In genomic region chr19:4925121-4925860, GRCm38 (mm10) we compare ENCODE assay signal across 25 mouse cellular contexts. TPM values are rescaled to one million over a fixed set of nuclear protein-coding genes. Genes with fewer than 3 reads are reported as not detected.
DNase-seq lines count a peak whose midpoint lies in the region; ATAC-seq and TF ChIP-seq lines count a peak whose summit lies in the region.
"Had no signal": no experiment of that assay in that cellular context is flagged by ENCODE, and none has a peak within 500 bp of the region (broad histone marks: within the 10 kb centered on the region; RNA-seq: fewer than 3 reads in every experiment).

No protein-coding gene starts in this region.

- H3K4me3 ChIP-seq in midbrain, embryonic 11.5 days (ENCODE audit: low read depth, low read length) = no peak overlapping the region
- no peak overlapping the region for H3K4me3 ChIP-seq in midbrain, embryonic 16.5 days (ENCODE audit: low read depth, low read length)
- H3K4me3 ChIP-seq in E14TG2a.4 (replicated peaks; ENCODE audit: low read length) = peak overlapping the region; percentile 42
- H3K4me3 ChIP-seq: forebrain, embryonic 10.5 days; forebrain, embryonic 13.5 days; heart, embryonic 12.5 days; heart, embryonic 15.5 days; hindbrain, embryonic 10.5 days; hindbrain, embryonic 13.5 days; intestine, embryonic 15.5 days had no signal

- no peak overlapping the region for H3K9ac ChIP-seq in midbrain, embryonic 11.5 days (ENCODE audit: low read length)
- no peak overlapping the region for H3K9ac ChIP-seq in midbrain, embryonic 16.5 days (ENCODE audit: low read depth, low read length)
- H3K9ac ChIP-seq: forebrain, embryonic 13.5 days; heart, embryonic 12.5 days; heart, embryonic 15.5 days; hindbrain, embryonic 13.5 days; intestine, embryonic 15.5 days had no signal

- no peak for ATAC-seq in midbrain, embryonic 11.5 days (ENCODE audit: low FRiP score)
- no peak for ATAC-seq in midbrain, embryonic 16.5 days
- no peak for ATAC-seq in megakaryocyte-erythroid progenitor cell, adult 5-6 weeks (replicated peaks; ENCODE audit: low FRiP score, low TSS enrichment, poor library complexity, severe bottlenecking)
- ATAC-seq: forebrain, embryonic 13.5 days; forebrain, embryonic 16.5 days; hindbrain, embryonic 16.5 days; intestine, embryonic 15.5 days had no signal

- H3K4me2 ChIP-seq in midbrain, embryonic 11.5 days = no peak overlapping the region
- no peak overlapping the region for H3K4me2 ChIP-seq in midbrain, embryonic 16.5 days (ENCODE audit: low read length)
- H3K4me2 ChIP-seq: forebrain, embryonic 13.5 days; heart, embryonic 12.5 days; heart, embryonic 15.5 days; hindbrain, embryonic 13.5 days; intestine, embryonic 15.5 days had no signal

- peaks cover 27% of the 10 kb centered on the region for H3K36me3 ChIP-seq in midbrain, embryonic 11.5 days (ENCODE audit: control insufficient read depth, insufficient read depth, low read length)
- H3K36me3 ChIP-seq in midbrain, embryonic 16.5 days (ENCODE audit: control insufficient read depth, insufficient read depth, low read length) = peaks cover 19% of the 10 kb centered on the region
- H3K36me3 ChIP-seq in E14TG2a.4 (ENCODE audit: insufficient read depth, low read length) = peaks cover 66% of the 10 kb centered on the region

- TF ChIP-seq CTCF in E14TG2a.4 (conservative IDR thresholded peaks at IDR 0.05; ENCODE audit: low read length) = no peak

- peaks cover 11% of the 10 kb centered on the region; the same call in 1 of the 2 replicates for H3K4me1 ChIP-seq in midbrain, embryonic 11.5 days (ENCODE audit: control insufficient read depth, insufficient read depth, low read length)
- H3K4me1 ChIP-seq in midbrain, embryonic 16.5 days (ENCODE audit: control insufficient read depth, insufficient read depth, low read length) = peaks cover 19% of the 10 kb centered on the region
- H3K4me1 ChIP-seq in E14TG2a.4 (replicated peaks; ENCODE audit: low read depth, low read length) = peaks cover 41% of the 10 kb centered on the region

- no peak overlapping the region for H3K27ac ChIP-seq in midbrain, embryonic 11.5 days (ENCODE audit: low read depth, low read length)
- no peak overlapping the region for H3K27ac ChIP-seq in midbrain, embryonic 16.5 days (ENCODE audit: low read length)
- H3K27ac ChIP-seq: forebrain, embryonic 10.5 days; forebrain, embryonic 13.5 days; heart, embryonic 15.5 days; hindbrain, embryonic 10.5 days; hindbrain, embryonic 13.5 days; intestine, embryonic 15.5 days had no signal

- H3K9me3 ChIP-seq in midbrain, embryonic 11.5 days (ENCODE audit: control insufficient read depth, low read length) = no peaks in the 10 kb centered on the region
- H3K9me3 ChIP-seq in midbrain, embryonic 16.5 days (replicated peaks; ENCODE audit: control insufficient read depth, low read length, poor library complexity, severe bottlenecking) = no peaks in the 10 kb centered on the region
- no peaks in the 10 kb centered on the region for H3K9me3 ChIP-seq in E14TG2a.4 (ENCODE audit: low read length)
- H3K9me3 ChIP-seq: forebrain, embryonic 10.5 days; forebrain, embryonic 13.5 days; heart, embryonic 12.5 days; heart, embryonic 15.5 days; hindbrain, embryonic 10.5 days; hindbrain, embryonic 13.5 days; intestine, embryonic 15.5 days had no signal

- H3K27me3 ChIP-seq in midbrain, embryonic 11.5 days (ENCODE audit: control insufficient read depth, insufficient read depth, low read length) = no peaks in the 10 kb centered on the region
- H3K27me3 ChIP-seq in midbrain, embryonic 16.5 days (ENCODE audit: control insufficient read depth, insufficient read depth, low read depth, low read length) = no peaks in the 10 kb centered on the region
- H3K27me3 ChIP-seq in E14TG2a.4 (ENCODE audit: insufficient read depth, low read length) = no peaks in the 10 kb centered on the region
- H3K27me3 ChIP-seq: forebrain, embryonic 13.5 days; heart, embryonic 12.5 days; heart, embryonic 15.5 days; hindbrain, embryonic 13.5 days; intestine, embryonic 15.5 days had no signal

- 96% methylated on average over 11 of the region's 11 CpGs for WGBS in midbrain, embryonic 11.5 days
- 97% methylated on average over 11 of the region's 11 CpGs for WGBS in midbrain, embryonic 16.5 days

- DNase-seq in midbrain, embryonic 11.5 days (ENCODE audit: low spot score, missing footprints) = peak; percentile 54
- DNase-seq in R1 (ENCODE audit: low read depth, low spot score) = peak; percentile 85
- no peak for DNase-seq in layer of hippocampus, adult 9-10 months (ENCODE audit: low spot score)
- DNase-seq: adrenal gland, postnatal 10 days; adrenal gland, postnatal 36 days; B cell, adult 2 months; cerebellum, adult 18-20 months; cerebellum, adult 9-10 months; cerebellum, postnatal 14 days; gastrocnemius, postnatal 14 days; heart, adult 18-20 months; heart, postnatal 10 days; heart, postnatal 36 days had no signal

RNA-seq across cellular contexts. Expression of gene Dpp3, which starts 2.8 kb away (rescaled TPM):
- 153 and 159 TPM in 2 replicates for polyA plus RNA-seq in midbrain, embryonic 11.5 days (2014; fragmentation: Nextera tagmentation; extraction: Ambion mirVana)
- polyA plus RNA-seq in midbrain, embryonic 16.5 days (2015; fragmentation: Nextera tagmentation; extraction: Ambion mirVana) = 108 and 109 TPM in 2 replicates
- total RNA-seq in megakaryocyte-erythroid progenitor cell, adult 5-6 weeks (2014; fragmentation: Nextera tagmentation) = 53.8 and 62.2 TPM in 2 replicates
- total RNA-seq in megakaryocyte-erythroid progenitor cell, adult 5-6 weeks (2017) = 40.7 and 51.4 TPM in 2 replicates

RNA-seq across cellular contexts. Expression of gene Peli3, which starts 17.6 kb away (rescaled TPM):
- polyA plus RNA-seq in midbrain, embryonic 11.5 days (2014; fragmentation: Nextera tagmentation; extraction: Ambion mirVana) = 1.3 and 1.5 TPM in 2 replicates
- polyA plus RNA-seq in midbrain, embryonic 16.5 days (2015; fragmentation: Nextera tagmentation; extraction: Ambion mirVana) = 11.3 and 17.0 TPM in 2 replicates
- total RNA-seq in megakaryocyte-erythroid progenitor cell, adult 5-6 weeks (2014; fragmentation: Nextera tagmentation) = 1.1 TPM in 1 of 2 replicates, not detected in the other
- not detected in 2 replicates for total RNA-seq in megakaryocyte-erythroid progenitor cell, adult 5-6 weeks (2017)

RNA-seq across cellular contexts. Expression of gene Bbs1, which starts 18.9 kb away (rescaled TPM):
- polyA plus RNA-seq in midbrain, embryonic 11.5 days (2014; fragmentation: Nextera tagmentation; extraction: Ambion mirVana) = 6.5 and 7.8 TPM in 2 replicates
- polyA plus RNA-seq in midbrain, embryonic 16.5 days (2015; fragmentation: Nextera tagmentation; extraction: Ambion mirVana) = 9.6 and 9.7 TPM in 2 replicates
- total RNA-seq in megakaryocyte-erythroid progenitor cell, adult 5-6 weeks (2014; fragmentation: Nextera tagmentation) = 1.5 and 2.5 TPM in 2 replicates
- total RNA-seq in megakaryocyte-erythroid progenitor cell, adult 5-6 weeks (2017) = 0.65 TPM in 1 of 2 replicates, not detected in the other

RNA-seq across cellular contexts. Expression of gene Mrpl11, which starts 36.7 kb away (rescaled TPM):
- 157 and 158 TPM in 2 replicates for polyA plus RNA-seq in midbrain, embryonic 11.5 days (2014; fragmentation: Nextera tagmentation; extraction: Ambion mirVana)
- 101 and 107 TPM in 2 replicates for polyA plus RNA-seq in midbrain, embryonic 16.5 days (2015; fragmentation: Nextera tagmentation; extraction: Ambion mirVana)
- 58.5 and 60.3 TPM in 2 replicates for total RNA-seq in megakaryocyte-erythroid progenitor cell, adult 5-6 weeks (2014; fragmentation: Nextera tagmentation)
- 41.4 and 91.0 TPM in 2 replicates for total RNA-seq in megakaryocyte-erythroid progenitor cell, adult 5-6 weeks (2017)

RNA-seq across cellular contexts. Expression of gene Zdhhc24, which starts 46.8 kb away (rescaled TPM):
- polyA plus RNA-seq in midbrain, embryonic 11.5 days (2014; fragmentation: Nextera tagmentation; extraction: Ambion mirVana) = 12.4 and 13.3 TPM in 2 replicates
- 22.7 and 26.1 TPM in 2 replicates for polyA plus RNA-seq in midbrain, embryonic 16.5 days (2015; fragmentation: Nextera tagmentation; extraction: Ambion mirVana)
- total RNA-seq in megakaryocyte-erythroid progenitor cell, adult 5-6 weeks (2014; fragmentation: Nextera tagmentation) = 16.5 and 20.3 TPM in 2 replicates
- total RNA-seq in megakaryocyte-erythroid progenitor cell, adult 5-6 weeks (2017) = 8.8 and 13.2 TPM in 2 replicates
